Mouse (Mus musculus) stomach, embryonic 15.5 days (tissue): ENCODE results near the gene Rab13. TPM values are rescaled to one million over a fixed set of nuclear protein-coding genes. Genes with fewer than 3 reads are reported as not detected.

Experiments
- ATAC-seq: fragments of 200-750 bp; cut with Nextera tagmentation; 2 replicates; pipeline ENCODE4 v1.8.0; 2017; ENCODE audit warnings: low read depth, moderate number of reproducible peaks, moderate TSS enrichment; ENCODE audit not compliant: insufficient read depth, low FRiP score
- H3K27ac ChIP-seq: fragments of 300-500 bp; sonication (generic); 2 replicates; pipeline ENCODE4 v1.5.1; 2015; ENCODE audit warnings: mild to moderate bottlenecking, inconsistent platforms
- H3K27me3 ChIP-seq: fragments of 300-500 bp; sonication (generic); replicated peaks from 2 replicates; pipeline ENCODE4 v1.6.1; 2015; ENCODE audit warnings: inconsistent platforms
- H3K36me3 ChIP-seq: fragments of 300-500 bp; sonication (generic); 2 replicates; pipeline ENCODE4 v1.6.1; 2015; ENCODE audit warnings: inconsistent platforms
- H3K4me1 ChIP-seq: fragments of 300-500 bp; sonication (generic); 2 replicates; pipeline ENCODE4 v1.6.1; 2015; ENCODE audit warnings: inconsistent platforms
- H3K4me2 ChIP-seq: fragments of 300-500 bp; sonication (generic); 2 replicates; pipeline ENCODE4 v1.6.1; 2015; ENCODE audit warnings: mild to moderate bottlenecking, inconsistent platforms
- H3K4me3 ChIP-seq: fragments of 300-500 bp; sonication (generic); replicated peaks from 2 replicates; pipeline ENCODE4 v1.5.1; 2015; ENCODE audit warnings: inconsistent platforms
- H3K9ac ChIP-seq: fragments of 300-500 bp; sonication (generic); 2 replicates; pipeline ENCODE4 v1.6.1; 2015; ENCODE audit warnings: inconsistent platforms
- H3K9me3 ChIP-seq: fragments of 300-500 bp; sonication (generic); 2 replicates; pipeline ENCODE4 v1.6.1; 2016; ENCODE audit warnings: inconsistent platforms
- WGBS: fragments of 180-500 bp; shearing (Covaris S2); methylation state at CpG from one replicate; pipeline ENCODE4 v1.1.7; 2015; 5-methylcytosine and 5-hydroxymethylcytosine counted together
- polyA plus RNA-seq: library from polyadenylated mRNA; unstranded; fragments of >200 nt; fragmentation: Nextera tagmentation; extraction: Ambion mirVana; gene quantifications from 2 replicates; pipeline ENCODE4 v1.2.1, GENCODE M21; 2015

Gene Rab13
- polyA plus RNA-seq, 1 experiment from 2014 or later = 30.9 TPM

- under 1% methylated on average over 82 of the region's 87 CpGs for WGBS
- Histone ChIP-seq H3K4me3 (peak within 1 kb of the TSS; percentile 82), H3K9ac (peak within 1 kb of the TSS; percentile 66), H3K9me3 (no peaks in the 10 kb centered on the region), H3K27me3 (no peaks in the 10 kb centered on the region), H3K4me2 (peak within 1 kb of the TSS; percentile 70), H3K27ac (peak within 1 kb of the TSS; percentile 98), H3K4me1 (peaks cover 11% of the 10 kb centered on the region), H3K36me3 (peaks cover 32% of the 10 kb centered on the region; the same call in 1 of the 2 replicates)
- ATAC-seq = peak; percentile 92
These were observed 51.8 kb downstream of the Rab13 start, which contains the start of gene Dennd4b for GRCm38 (mm10) chr3:90265034-90265931. Gene Dennd4b (plus strand): TSS chr3:90265185.

GRCm38 (mm10) chr3:90265932-90266741 is 52.6 kb downstream of the Rab13 start:
- WGBS = 23% methylated on average over 16 of the region's 16 CpGs
- ATAC-seq = no peak; the same call in 1 of the 2 replicates
- peak overlapping the region; percentile 82 for H3K4me3 ChIP-seq
- peaks cover 23% of the 10 kb centered on the region; the same call in 1 of the 2 replicates for H3K36me3 ChIP-seq
- H3K27ac ChIP-seq = peak overlapping the region; percentile 98
- H3K27me3 ChIP-seq = no peaks in the 10 kb centered on the region
- H3K9me3 ChIP-seq = no peaks in the 10 kb centered on the region
- peaks cover 11% of the 10 kb centered on the region for H3K4me1 ChIP-seq
- H3K4me2 ChIP-seq = peak overlapping the region; percentile 70
- H3K9ac ChIP-seq = peak overlapping the region; percentile 66

- H3K4me1 ChIP-seq = peaks cover 11% of the 10 kb centered on the region
- 89% methylated on average over 20 of the region's 20 CpGs for WGBS
- H3K9ac ChIP-seq = peak overlapping the region; percentile 25; the same call in 1 of the 2 replicates
- no peak for ATAC-seq
- H3K4me3 ChIP-seq = no peak overlapping the region; the same call in 1 of the 2 replicates
- H3K27me3 ChIP-seq = no peaks in the 10 kb centered on the region
- no peaks in the 10 kb centered on the region for H3K9me3 ChIP-seq
- H3K4me2 ChIP-seq = peak overlapping the region; percentile 70
- H3K36me3 ChIP-seq = peaks cover 15% of the 10 kb centered on the region; the same call in 1 of the 2 replicates
- no peak overlapping the region for H3K27ac ChIP-seq
These were observed 53.6 kb downstream of the Rab13 start for GRCm38 (mm10) chr3:90266901-90267775.

GRCm38 (mm10) chr3:90268190-90268589 is 54.7 kb downstream of the Rab13 start:
- Histone ChIP-seq H3K27me3 (no peaks in the 10 kb centered on the region), H3K9me3 (no peaks in the 10 kb centered on the region), H3K9ac (no peak overlapping the region), H3K4me1 (peaks cover 11% of the 10 kb centered on the region), H3K4me2 (no peak overlapping the region), H3K36me3 (peaks cover 6% of the 10 kb centered on the region; the same call in 1 of the 2 replicates), H3K27ac (no peak overlapping the region), H3K4me3 (no peak overlapping the region)
- WGBS = 95% methylated on average over 11 of the region's 11 CpGs
- no peak for ATAC-seq

GRCm38 (mm10) chr3:90268971-90269370 is 55.5 kb downstream of the Rab13 start:
- peaks cover 11% of the 10 kb centered on the region for H3K4me1 ChIP-seq
- H3K4me3 ChIP-seq = no peak overlapping the region
- ATAC-seq = no peak
- H3K36me3 ChIP-seq = no peaks in the 10 kb centered on the region
- H3K9me3 ChIP-seq = no peaks in the 10 kb centered on the region
- no peak overlapping the region for H3K9ac ChIP-seq
- no peak overlapping the region for H3K27ac ChIP-seq
- H3K4me2 ChIP-seq = no peak overlapping the region
- WGBS = 91% methylated on average over 16 of the region's 16 CpGs
- H3K27me3 ChIP-seq = no peaks in the 10 kb centered on the region

GRCm38 (mm10) chr3:90270784-90271183 is 57.3 kb downstream of the Rab13 start:
- Histone ChIP-seq H3K27ac (no peak overlapping the region), H3K4me1 (peaks cover 11% of the 10 kb centered on the region), H3K9ac (no peak overlapping the region), H3K27me3 (no peaks in the 10 kb centered on the region), H3K4me2 (no peak overlapping the region), H3K4me3 (no peak overlapping the region), H3K36me3 (0 out of 2 replicates have a peak, but pooled peaks cover 5% of the 10 kb centered on the region), H3K9me3 (no peaks in the 10 kb centered on the region)
- ATAC-seq = no peak
- 89% methylated on average over 8 of the region's 8 CpGs for WGBS

- no peak overlapping the region for H3K4me3 ChIP-seq
- no peak overlapping the region for H3K4me2 ChIP-seq
- H3K27me3 ChIP-seq = no peaks in the 10 kb centered on the region
- WGBS = 64% methylated on average over 9 of the region's 9 CpGs
- ATAC-seq = no peak
- H3K4me1 ChIP-seq = no peaks in the 10 kb centered on the region
- H3K27ac ChIP-seq = no peak overlapping the region
- no peaks in the 10 kb centered on the region for H3K9me3 ChIP-seq
- no peak overlapping the region for H3K9ac ChIP-seq
- 0 out of 2 replicates have a peak, but pooled peaks cover 5% of the 10 kb centered on the region for H3K36me3 ChIP-seq
These were observed 58.7 kb downstream of the Rab13 start for GRCm38 (mm10) chr3:90272170-90272569.

- no peaks in the 10 kb centered on the region for H3K4me1 ChIP-seq
- H3K9ac ChIP-seq = no peak overlapping the region
- no peak overlapping the region for H3K4me3 ChIP-seq
- no peak overlapping the region for H3K27ac ChIP-seq
- H3K4me2 ChIP-seq = no peak overlapping the region
- ATAC-seq = no peak; the same call in 1 of the 2 replicates
- WGBS = 94% methylated on average over 22 of the region's 22 CpGs
- H3K36me3 ChIP-seq = 0 out of 2 replicates have a peak, but pooled peaks cover 5% of the 10 kb centered on the region
- H3K9me3 ChIP-seq = no peaks in the 10 kb centered on the region
- no peaks in the 10 kb centered on the region for H3K27me3 ChIP-seq
These were observed 60.4 kb downstream of the Rab13 start for GRCm38 (mm10) chr3:90273855-90274254.

GRCm38 (mm10) chr3:90275286-90275685 is 61.8 kb downstream of the Rab13 start:
- no peaks in the 10 kb centered on the region for H3K9me3 ChIP-seq
- H3K27ac ChIP-seq = no peak overlapping the region
- no peak overlapping the region for H3K4me2 ChIP-seq
- no peaks in the 10 kb centered on the region for H3K4me1 ChIP-seq
- no peak for ATAC-seq
- 85% methylated on average over 11 of the region's 11 CpGs for WGBS
- H3K36me3 ChIP-seq = peaks cover 13% of the 10 kb centered on the region; the same call in 1 of the 2 replicates
- H3K27me3 ChIP-seq = no peaks in the 10 kb centered on the region
- H3K9ac ChIP-seq = no peak overlapping the region
- no peak overlapping the region for H3K4me3 ChIP-seq
